Mouse (Mus musculus) embryonic fibroblast, embryonic 13.5 days (primary cell): Measurements from ENCODE around the gene RPS10-NUDT3.

Experiments
- CTCF ChIP-seq: IDR thresholded peaks from 2 replicates; pipeline ENCODE4 v1.5.1; 2011; ENCODE audit warnings: mild to moderate bottlenecking, control low read depth, low read length, moderate library complexity, borderline replicate concordance; ENCODE audit not compliant: insufficient read depth
- POLR2A ChIP-seq: IDR thresholded peaks from 2 replicates; pipeline ENCODE4 v1.6.1; 2011; ENCODE audit warnings: low read depth, mild to moderate bottlenecking, control low read depth, low read length, moderate library complexity

GRCm38 (mm10) chr17:27623360-27624326, 11.4 kb downstream of the RPS10-NUDT3 start, which contains the start of gene Nudt3:
- TF ChIP-seq CTCF (no peak), POLR2A (peak; percentile 68)
